Mouse (Mus musculus): ENCODE results near the gene L2hgdh. TPM values are rescaled to one million over a fixed set of nuclear protein-coding genes. Genes with fewer than 3 reads are reported as not detected.

Gene L2hgdh
- polyA plus RNA-seq, 1 experiment from 2014 or later = 18.4 TPM

GRCm38 (mm10) chr12:69704799-69705458, 19.7 kb downstream of the L2hgdh start:
- Histone ChIP-seq H3K4me3 (ENCODE audit: low read length) (no peak overlapping the region), H3K9ac (ENCODE audit: low read length) (no peak overlapping the region), H3K27me3 (ENCODE audit: control insufficient read depth, insufficient read depth, low read length) (no peaks in the 10 kb centered on the region), H3K9me3 (replicated peaks; ENCODE audit: control insufficient read depth, low read length) (no peaks in the 10 kb centered on the region), H3K27ac (ENCODE audit: low read length) (no peak overlapping the region), H3K4me2 (ENCODE audit: low read depth, low read length) (no peak overlapping the region), H3K4me1 (ENCODE audit: control insufficient read depth, insufficient read depth, low read length) (peaks cover 3% of the 10 kb centered on the region; the same call in 1 of the 2 replicates), H3K36me3 (ENCODE audit: control insufficient read depth, insufficient read depth) (peaks cover 6% of the 10 kb centered on the region; the same call in 1 of the 2 replicates)
- peak; percentile 52; the same call in 1 of the 2 replicates for ATAC-seq (replicated peaks; ENCODE audit: extremely low read depth, insufficient read depth, low FRiP score)
- WGBS = 52% methylated on average over 11 of the region's 11 CpGs

- peaks cover 9% of the 10 kb centered on the region; the same call in 1 of the 2 replicates for H3K36me3 ChIP-seq (ENCODE audit: control insufficient read depth, insufficient read depth)
- H3K27ac ChIP-seq (ENCODE audit: low read length) = no peak overlapping the region
- no peak for ATAC-seq (replicated peaks; ENCODE audit: extremely low read depth, insufficient read depth, low FRiP score)
- H3K4me2 ChIP-seq (ENCODE audit: low read depth, low read length) = no peak overlapping the region
- no peaks in the 10 kb centered on the region for H3K9me3 ChIP-seq (replicated peaks; ENCODE audit: control insufficient read depth, low read length)
- H3K4me3 ChIP-seq (ENCODE audit: low read length) = no peak overlapping the region
- H3K4me1 ChIP-seq (ENCODE audit: control insufficient read depth, insufficient read depth, low read length) = no peaks in the 10 kb centered on the region
- H3K27me3 ChIP-seq (ENCODE audit: control insufficient read depth, insufficient read depth, low read length) = no peaks in the 10 kb centered on the region
- no peak overlapping the region for H3K9ac ChIP-seq (ENCODE audit: low read length)
- 76% methylated on average over 6 of the region's 6 CpGs for WGBS
Measured at GRCm38 (mm10) chr12:69698352-69698751, 26.3 kb downstream of the L2hgdh start.

- H3K4me3 ChIP-seq (ENCODE audit: low read length) = no peak overlapping the region
- peaks cover 9% of the 10 kb centered on the region; the same call in 1 of the 2 replicates for H3K36me3 ChIP-seq (ENCODE audit: control insufficient read depth, insufficient read depth)
- H3K4me1 ChIP-seq (ENCODE audit: control insufficient read depth, insufficient read depth, low read length) = no peaks in the 10 kb centered on the region
- WGBS = 72% methylated on average over 5 of the region's 5 CpGs
- no peaks in the 10 kb centered on the region for H3K27me3 ChIP-seq (ENCODE audit: control insufficient read depth, insufficient read depth, low read length)
- no peak overlapping the region for H3K9ac ChIP-seq (ENCODE audit: low read length)
- H3K4me2 ChIP-seq (ENCODE audit: low read depth, low read length) = no peak overlapping the region
- no peak overlapping the region for H3K27ac ChIP-seq (ENCODE audit: low read length)
- no peak for ATAC-seq (replicated peaks; ENCODE audit: extremely low read depth, insufficient read depth, low FRiP score)
- H3K9me3 ChIP-seq (replicated peaks; ENCODE audit: control insufficient read depth, low read length) = no peaks in the 10 kb centered on the region
Measured at GRCm38 (mm10) chr12:69696746-69697145, 27.9 kb downstream of the L2hgdh start.

GRCm38 (mm10) chr12:69693471-69693870, 31.2 kb downstream of the L2hgdh start:
- H3K9ac ChIP-seq (ENCODE audit: low read length) = no peak overlapping the region
- peaks cover under 1% of the 10 kb centered on the region for H3K4me1 ChIP-seq (ENCODE audit: control insufficient read depth, insufficient read depth, low read length)
- no peak overlapping the region for H3K4me2 ChIP-seq (ENCODE audit: low read depth, low read length)
- no peak overlapping the region for H3K4me3 ChIP-seq (ENCODE audit: low read length)
- H3K9me3 ChIP-seq (replicated peaks; ENCODE audit: control insufficient read depth, low read length) = no peaks in the 10 kb centered on the region
- 83% methylated on average over 17 of the region's 17 CpGs for WGBS
- no peak for ATAC-seq (replicated peaks; ENCODE audit: extremely low read depth, insufficient read depth, low FRiP score)
- no peak overlapping the region for H3K27ac ChIP-seq (ENCODE audit: low read length)
- H3K36me3 ChIP-seq (ENCODE audit: control insufficient read depth, insufficient read depth) = peaks cover 2% of the 10 kb centered on the region; the same call in 1 of the 2 replicates
- no peaks in the 10 kb centered on the region for H3K27me3 ChIP-seq (ENCODE audit: control insufficient read depth, insufficient read depth, low read length)

- H3K9me3 ChIP-seq (replicated peaks; ENCODE audit: control insufficient read depth, low read length) = no peaks in the 10 kb centered on the region
- H3K36me3 ChIP-seq (ENCODE audit: control insufficient read depth, insufficient read depth) = peaks cover 2% of the 10 kb centered on the region; the same call in 1 of the 2 replicates
- no peak for ATAC-seq (replicated peaks; ENCODE audit: extremely low read depth, insufficient read depth, low FRiP score)
- H3K4me2 ChIP-seq (ENCODE audit: low read depth, low read length) = no peak overlapping the region
- H3K27me3 ChIP-seq (ENCODE audit: control insufficient read depth, insufficient read depth, low read length) = no peaks in the 10 kb centered on the region
- H3K4me1 ChIP-seq (ENCODE audit: control insufficient read depth, insufficient read depth, low read length) = peaks cover 4% of the 10 kb centered on the region
- no peak overlapping the region for H3K27ac ChIP-seq (ENCODE audit: low read length)
- H3K9ac ChIP-seq (ENCODE audit: low read length) = no peak overlapping the region
- 90% methylated on average over 4 of the region's 4 CpGs for WGBS
- no peak overlapping the region for H3K4me3 ChIP-seq (ENCODE audit: low read length)
Measured at GRCm38 (mm10) chr12:69690714-69691113, 34.0 kb downstream of the L2hgdh start.

GRCm38 (mm10) chr12:69689094-69689493, 35.6 kb downstream of the L2hgdh start:
- peaks cover 4% of the 10 kb centered on the region for H3K4me1 ChIP-seq (ENCODE audit: control insufficient read depth, insufficient read depth, low read length)
- no peaks in the 10 kb centered on the region for H3K9me3 ChIP-seq (replicated peaks; ENCODE audit: control insufficient read depth, low read length)
- H3K27ac ChIP-seq (ENCODE audit: low read length) = 0 out of 2 replicates have a peak overlapping the region, but pooled peaks have one; percentile 4
- H3K4me3 ChIP-seq (ENCODE audit: low read length) = no peak overlapping the region
- no peak overlapping the region for H3K4me2 ChIP-seq (ENCODE audit: low read depth, low read length)
- no peak for ATAC-seq (replicated peaks; ENCODE audit: extremely low read depth, insufficient read depth, low FRiP score)
- H3K9ac ChIP-seq (ENCODE audit: low read length) = no peak overlapping the region
- no peaks in the 10 kb centered on the region for H3K27me3 ChIP-seq (ENCODE audit: control insufficient read depth, insufficient read depth, low read length)
- H3K36me3 ChIP-seq (ENCODE audit: control insufficient read depth, insufficient read depth) = peaks cover 2% of the 10 kb centered on the region; the same call in 1 of the 2 replicates

- Histone ChIP-seq H3K27me3 (ENCODE audit: control insufficient read depth, insufficient read depth, low read length) (no peaks in the 10 kb centered on the region), H3K9me3 (replicated peaks; ENCODE audit: control insufficient read depth, low read length) (no peaks in the 10 kb centered on the region), H3K4me2 (ENCODE audit: low read depth, low read length) (no peak overlapping the region), H3K36me3 (ENCODE audit: control insufficient read depth, insufficient read depth) (no peaks in the 10 kb centered on the region), H3K27ac (ENCODE audit: low read length) (peak overlapping the region; percentile 57), H3K9ac (ENCODE audit: low read length) (no peak overlapping the region), H3K4me1 (ENCODE audit: control insufficient read depth, insufficient read depth, low read length) (peaks cover 5% of the 10 kb centered on the region), H3K4me3 (ENCODE audit: low read length) (no peak overlapping the region)
- ATAC-seq (replicated peaks; ENCODE audit: extremely low read depth, insufficient read depth, low FRiP score) = peak; percentile 58; the same call in 1 of the 2 replicates
- WGBS = 9% methylated on average over 2 of the region's 2 CpGs
Measured at GRCm38 (mm10) chr12:69688368-69688767, 36.3 kb downstream of the L2hgdh start.

- H3K9ac ChIP-seq (ENCODE audit: low read length) = no peak overlapping the region
- peak overlapping the region; percentile 72 for H3K27ac ChIP-seq (ENCODE audit: low read length)
- no peak overlapping the region for H3K4me3 ChIP-seq (ENCODE audit: low read length)
Measured at GRCm38 (mm10) chr12:69683537-69683936, 41.1 kb downstream of the L2hgdh start.

GRCm38 (mm10) chr12:69682788-69683419, 41.8 kb downstream of the L2hgdh start:
- Histone ChIP-seq H3K4me1 (ENCODE audit: control insufficient read depth, insufficient read depth, low read length) (peaks cover 18% of the 10 kb centered on the region), H3K27ac (ENCODE audit: low read length) (peak overlapping the region; percentile 98), H3K27me3 (ENCODE audit: control insufficient read depth, insufficient read depth, low read length) (no peaks in the 10 kb centered on the region), H3K36me3 (ENCODE audit: control insufficient read depth, insufficient read depth) (no peaks in the 10 kb centered on the region), H3K4me2 (ENCODE audit: low read depth, low read length) (peak overlapping the region; percentile 60), H3K9me3 (replicated peaks; ENCODE audit: control insufficient read depth, low read length) (no peaks in the 10 kb centered on the region), H3K4me3 (ENCODE audit: low read length) (peak overlapping the region; percentile 97; the same call in 1 of the 2 replicates), H3K9ac (ENCODE audit: low read length) (peak overlapping the region; percentile 50)
- no peak for ATAC-seq (replicated peaks; ENCODE audit: extremely low read depth, insufficient read depth, low FRiP score)
- WGBS = 42% methylated on average over 14 of the region's 14 CpGs

More at GRCm38 (mm10) chr12:69683537-69683936, 41.1 kb downstream of the L2hgdh start:
- peak; percentile 34; the same call in 1 of the 2 replicates for ATAC-seq (replicated peaks; ENCODE audit: extremely low read depth, insufficient read depth, low FRiP score)
- H3K9me3 ChIP-seq (replicated peaks; ENCODE audit: control insufficient read depth, low read length) = no peaks in the 10 kb centered on the region
- H3K4me1 ChIP-seq (ENCODE audit: control insufficient read depth, insufficient read depth, low read length) = peaks cover 23% of the 10 kb centered on the region
- no peaks in the 10 kb centered on the region for H3K36me3 ChIP-seq (ENCODE audit: control insufficient read depth, insufficient read depth)
- H3K27me3 ChIP-seq (ENCODE audit: control insufficient read depth, insufficient read depth, low read length) = no peaks in the 10 kb centered on the region
- 21% methylated on average over 10 of the region's 10 CpGs for WGBS
- peak overlapping the region; percentile 60 for H3K4me2 ChIP-seq (ENCODE audit: low read depth, low read length)

Measured in heart, embryonic 16.5 days (tissue).